Mouse (Mus musculus) midbrain, postnatal 0 days (tissue): Measurements from ENCODE around the gene Bckdha. TPM values are rescaled to one million over a fixed set of nuclear protein-coding genes. Genes with fewer than 3 reads are reported as not detected.

Source experiments
- ATAC-seq: fragments of 200-750 bp; cut with Nextera tagmentation; 2 replicates; pipeline ENCODE4 v1.8.0; 2017; ENCODE audit warnings: moderate number of reproducible peaks, mild to moderate bottlenecking, moderate TSS enrichment, moderate library complexity; ENCODE audit not compliant: low FRiP score
- DNase-seq: peaks from one replicate; pipeline ENCODE4 v3.0.0-alpha.2; 2015; ENCODE audit warnings: low spot score
- H3K27ac ChIP-seq: fragments of 300-500 bp; sonication (generic); 2 replicates; pipeline ENCODE4 v1.5.1; 2014; ENCODE audit warnings: low read depth, mild to moderate bottlenecking, low read length, mixed read lengths
- H3K27me3 ChIP-seq: fragments of 300-500 bp; sonication (generic); 2 replicates; pipeline ENCODE4 v1.6.1; 2014; ENCODE audit warnings: low read length, control low read depth, mixed read lengths; ENCODE audit not compliant: insufficient read depth
- H3K36me3 ChIP-seq: fragments of 300-500 bp; sonication (generic); 2 replicates; pipeline ENCODE4 v1.6.1; 2014; ENCODE audit warnings: low read length, control low read depth, mixed read lengths; ENCODE audit not compliant: insufficient read depth
- H3K4me1 ChIP-seq: fragments of 300-500 bp; sonication (generic); 2 replicates; pipeline ENCODE4 v1.6.1; 2014; ENCODE audit warnings: mild to moderate bottlenecking, control low read depth, antibody characterized with exemption, low read length, mixed read lengths; ENCODE audit not compliant: insufficient read depth
- H3K4me2 ChIP-seq: fragments of 300-500 bp; sonication (generic); 2 replicates; pipeline ENCODE4 v1.6.1; 2014; ENCODE audit warnings: low read depth, mild to moderate bottlenecking, low read length, mixed read lengths; ENCODE audit not compliant: poor library complexity, severe bottlenecking
- H3K4me3 ChIP-seq: fragments of 300-500 bp; sonication (generic); 2 replicates; pipeline ENCODE4 v1.5.1; 2014; ENCODE audit warnings: low read depth, mild to moderate bottlenecking, low read length, moderate library complexity
- H3K9ac ChIP-seq: fragments of 300-500 bp; sonication (generic); replicated peaks from 2 replicates; pipeline ENCODE4 v1.6.1; 2014; ENCODE audit warnings: mild to moderate bottlenecking, low read length, moderate library complexity, mixed read lengths; ENCODE audit not compliant: poor library complexity, severe bottlenecking
- H3K9me3 ChIP-seq: fragments of 300-500 bp; sonication (generic); 2 replicates; pipeline ENCODE4 v1.6.1; 2016; ENCODE audit warnings: low read length, control low read depth
- CTCF ChIP-seq: IDR thresholded peaks from 2 replicates; pipeline ENCODE4 v1.5.1; 2016; ENCODE audit warnings: antibody characterized with exemption, mild to moderate bottlenecking
- WGBS: fragments of 180-500 bp; shearing (Covaris S2); extraction: QIAGEN DNeasy Blood & Tissue Kit; methylation state at CpG from one replicate; pipeline ENCODE4 v1.1.7; 2014; 5-methylcytosine and 5-hydroxymethylcytosine counted together
- polyA plus RNA-seq: library from polyadenylated mRNA; unstranded; fragments of >200 nt; fragmentation: Nextera tagmentation; extraction: Ambion mirVana; gene quantifications from 2 replicates; pipeline ENCODE4 v1.2.1, GENCODE M21; 2015
- total RNA-seq: library from RNA; depleted of rRNA; stranded (reverse); fragments of >200 nt; gene quantifications from 2 replicates; pipeline ENCODE4 v1.2.3, GENCODE M21; 2014

Gene Bckdha
- total and polyA plus RNA-seq, 2 experiments from 2014 or later = 40.7 to 78.2 TPM

DNA sequence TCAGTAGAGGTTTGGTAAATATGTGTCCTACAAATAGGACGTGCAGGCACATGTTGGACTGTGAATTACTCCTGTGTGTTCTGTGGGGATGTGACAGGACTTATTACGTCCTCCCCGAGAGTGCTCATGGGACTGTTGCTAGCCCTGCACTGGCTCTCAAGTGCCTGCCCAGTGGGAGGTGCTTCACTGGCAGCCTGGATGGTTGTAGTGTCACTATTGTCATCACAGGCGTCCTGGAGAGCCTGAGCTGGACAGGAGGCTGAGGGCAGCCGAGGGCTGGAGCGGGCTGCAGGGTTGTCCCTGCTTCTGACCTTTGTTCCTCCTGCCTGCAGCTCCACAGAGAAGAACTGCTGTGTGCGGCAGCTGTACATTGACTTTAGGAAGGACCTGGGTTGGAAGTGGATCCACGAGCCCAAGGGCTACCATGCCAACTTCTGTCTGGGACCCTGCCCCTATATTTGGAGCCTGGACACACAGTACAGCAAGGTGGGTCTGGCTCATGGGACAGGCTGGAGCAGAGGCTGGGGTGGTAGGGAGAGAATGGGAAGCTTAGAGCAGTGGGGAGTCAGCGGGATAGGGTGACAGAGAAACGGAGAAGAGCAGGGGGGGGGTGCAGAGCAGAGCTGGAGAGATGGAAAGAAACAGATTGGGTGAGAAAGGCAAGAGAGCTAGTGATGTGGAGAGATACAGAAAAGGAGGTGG, 45.2 kb upstream of the Bckdha start:
- H3K9ac ChIP-seq = no peak overlapping the region
- H3K36me3 ChIP-seq = no peaks in the 10 kb centered on the region
- no peaks in the 10 kb centered on the region for H3K9me3 ChIP-seq
- H3K4me1 ChIP-seq = no peaks in the 10 kb centered on the region
- H3K27me3 ChIP-seq = no peaks in the 10 kb centered on the region
- no peak overlapping the region for H3K27ac ChIP-seq
- peak overlapping the region; percentile 29; the same call in 1 of the 2 replicates for H3K4me3 ChIP-seq
- WGBS = 28% methylated on average over 10 of the region's 10 CpGs
- H3K4me2 ChIP-seq = peak overlapping the region; percentile 75
- ATAC-seq (peak; percentile 20; the same call in 1 of the 2 replicates), DNase-seq (no peak)
- TF ChIP-seq CTCF = no peak

DNA sequence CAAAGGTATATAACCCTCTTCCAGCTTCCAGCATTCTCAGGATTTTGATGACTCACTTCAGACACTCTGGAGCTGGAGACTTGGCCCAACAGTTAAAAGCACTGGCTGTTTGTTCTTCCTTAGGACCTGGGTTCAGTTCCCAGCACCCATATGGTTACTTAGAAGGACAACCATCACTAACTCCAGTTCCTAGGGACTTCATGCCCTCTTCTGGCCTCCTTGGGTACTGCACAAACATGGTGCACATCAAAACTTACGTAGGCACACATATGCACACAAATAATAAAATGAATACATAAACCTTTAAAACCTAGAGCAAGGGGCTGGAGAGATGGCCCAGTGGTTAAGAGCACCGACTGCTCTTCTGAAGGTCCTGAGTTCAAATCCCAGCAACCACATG, 43.6 kb upstream of the Bckdha start:
- Histone ChIP-seq H3K36me3 (no peaks in the 10 kb centered on the region), H3K4me3 (no peak overlapping the region), H3K27me3 (no peaks in the 10 kb centered on the region), H3K4me2 (no peak overlapping the region), H3K9me3 (no peaks in the 10 kb centered on the region), H3K9ac (no peak overlapping the region), H3K4me1 (no peaks in the 10 kb centered on the region), H3K27ac (no peak overlapping the region)
- no peak for DNase-seq
- ATAC-seq = no peak
- 96% methylated on average over 2 of the region's 2 CpGs for WGBS
- peak; percentile 15; the same call in 1 of the 2 replicates for TF ChIP-seq CTCF

DNA sequence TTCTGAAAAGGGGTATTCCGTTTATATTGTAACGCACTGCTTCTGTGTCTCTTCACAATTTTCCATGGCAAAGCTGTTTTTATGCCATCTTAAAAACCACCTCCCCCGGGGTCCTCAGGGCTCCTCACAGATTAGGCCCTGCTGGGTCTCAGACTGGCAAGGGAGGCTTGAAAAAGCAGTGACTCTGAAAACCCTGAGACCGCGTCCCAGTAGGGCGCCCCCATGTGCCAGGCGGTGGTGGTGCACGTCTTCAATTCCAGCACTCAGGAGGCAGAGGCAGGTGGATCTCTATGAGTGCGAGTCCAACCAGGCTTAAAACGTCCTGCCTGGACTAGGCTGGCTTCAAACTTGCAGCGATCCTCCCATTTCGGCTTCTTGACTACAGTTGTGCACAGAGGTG, 42.0 kb upstream of the Bckdha start:
- Histone ChIP-seq H3K4me3 (no peak overlapping the region), H3K36me3 (no peaks in the 10 kb centered on the region), H3K27ac (no peak overlapping the region), H3K4me2 (no peak overlapping the region), H3K9me3 (no peaks in the 10 kb centered on the region), H3K9ac (no peak overlapping the region), H3K4me1 (no peaks in the 10 kb centered on the region), H3K27me3 (no peaks in the 10 kb centered on the region)
- no peak for ATAC-seq
- TF ChIP-seq CTCF = peak; percentile 29; the same call in 1 of the 2 replicates
- 78% methylated on average over 12 of the region's 12 CpGs for WGBS
- no peak for DNase-seq

DNA sequence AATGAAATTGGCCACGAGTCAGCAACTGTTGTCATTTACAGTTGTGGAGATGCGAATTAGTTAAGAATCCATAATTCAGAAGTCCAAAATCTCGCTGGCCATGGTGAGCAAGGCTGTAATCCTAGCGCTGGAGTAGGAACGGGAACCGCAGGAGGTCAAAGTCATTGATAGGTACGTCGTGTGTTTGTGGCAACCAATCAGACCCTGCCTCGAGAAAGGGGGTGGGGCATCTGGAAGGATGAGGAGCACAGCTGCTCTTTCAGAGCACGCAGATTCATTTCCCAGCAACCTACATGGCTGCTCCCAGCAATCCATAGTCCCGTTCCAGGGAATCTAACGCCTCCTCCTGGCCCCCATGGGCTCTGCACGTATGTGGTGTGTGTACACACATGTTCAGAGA, 41.1 kb upstream of the Bckdha start:
- 54% methylated on average over 13 of the region's 13 CpGs for WGBS

DNA sequence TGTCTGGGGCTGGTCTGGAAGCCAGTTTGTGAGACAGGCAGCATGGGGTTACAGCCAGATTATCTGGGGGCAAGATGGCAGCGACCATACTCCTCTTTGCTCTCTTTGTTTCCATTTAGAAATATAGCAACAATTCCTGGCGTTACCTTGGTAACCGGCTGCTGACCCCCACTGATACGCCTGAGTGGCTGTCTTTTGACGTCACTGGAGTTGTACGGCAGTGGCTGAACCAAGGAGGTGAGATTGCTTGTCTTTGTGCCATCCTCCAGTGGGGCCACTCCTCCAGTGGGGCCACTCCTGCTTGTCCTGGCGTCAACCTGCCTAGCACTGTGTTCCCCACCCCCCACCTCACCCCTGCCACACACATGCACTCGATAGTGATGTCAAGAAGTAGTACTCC, 35.3 kb upstream of the Bckdha start:
- DNase-seq = no peak
- Histone ChIP-seq H3K4me3 (no peak overlapping the region), H3K4me1 (no peaks in the 10 kb centered on the region; the same call in 1 of the 2 replicates), H3K9me3 (no peaks in the 10 kb centered on the region), H3K4me2 (no peak overlapping the region), H3K9ac (no peak overlapping the region), H3K27me3 (peaks cover 17% of the 10 kb centered on the region; the same call in 1 of the 2 replicates), H3K27ac (peak overlapping the region; percentile 47; the same call in 1 of the 2 replicates), H3K36me3 (no peaks in the 10 kb centered on the region)
- peak; percentile 61 for ATAC-seq
- no peak for TF ChIP-seq CTCF
- WGBS = 35% methylated on average over 8 of the region's 8 CpGs

More for the DNA sequence above, 41.1 kb upstream of the Bckdha start:
- H3K4me2 ChIP-seq = no peak overlapping the region
- no peaks in the 10 kb centered on the region for H3K4me1 ChIP-seq
- no peak overlapping the region for H3K27ac ChIP-seq
- H3K36me3 ChIP-seq = no peaks in the 10 kb centered on the region
- no peak for TF ChIP-seq CTCF
- no peaks in the 10 kb centered on the region for H3K27me3 ChIP-seq
- H3K9me3 ChIP-seq = no peaks in the 10 kb centered on the region
- H3K4me3 ChIP-seq = no peak overlapping the region
- DNase-seq (no peak), ATAC-seq (no peak)
- no peak overlapping the region for H3K9ac ChIP-seq

DNA sequence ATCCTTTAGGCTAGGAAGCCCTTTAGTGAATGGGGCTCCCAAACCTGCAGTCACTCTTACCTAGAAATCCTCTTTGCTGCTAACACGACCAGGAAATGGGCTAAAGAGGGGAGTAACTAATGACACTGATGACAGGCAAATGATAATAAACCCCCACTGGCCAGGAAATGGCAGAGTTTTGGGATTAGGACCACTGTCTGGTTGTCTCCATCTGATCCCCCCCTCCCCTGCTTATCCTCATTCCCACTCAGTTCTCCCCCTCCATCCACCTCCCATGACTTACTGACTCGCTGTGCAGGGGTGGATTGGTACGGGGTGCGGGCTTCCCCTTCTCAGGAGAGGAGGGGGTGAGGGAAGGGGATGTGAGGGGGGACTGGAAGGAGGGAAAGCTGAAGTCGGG, 31.3 kb upstream of the Bckdha start:
- ATAC-seq (no peak), DNase-seq (no peak)
- no peaks in the 10 kb centered on the region for H3K36me3 ChIP-seq
- peaks cover 42% of the 10 kb centered on the region for H3K27me3 ChIP-seq
- no peaks in the 10 kb centered on the region for H3K9me3 ChIP-seq
- H3K4me2 ChIP-seq = no peak overlapping the region
- 39% methylated on average over 5 of the region's 5 CpGs for WGBS
- no peak overlapping the region for H3K27ac ChIP-seq
- H3K4me3 ChIP-seq = no peak overlapping the region
- no peak overlapping the region for H3K9ac ChIP-seq
- TF ChIP-seq CTCF = no peak
- peaks cover 6% of the 10 kb centered on the region for H3K4me1 ChIP-seq
